Mouse (Mus musculus) CH12.LX (cell line): ENCODE data around the gene Cd200r3. TPM values are rescaled to one million over a fixed set of nuclear protein-coding genes. Genes with fewer than 3 reads are reported as not detected.

Experiments used
- DNase-seq: peaks from one replicate; pipeline ENCODE4 v3.0.0-alpha.2; 2013; ENCODE audit errors: extremely low read depth
- H3K27ac ChIP-seq: 2 replicates; pipeline ENCODE4 v1.5.1; 2012; ENCODE audit warnings: low read depth, mild to moderate bottlenecking, control low read depth, moderate library complexity; ENCODE audit not compliant: insufficient read depth
- H3K27me3 ChIP-seq: replicated peaks from 2 replicates; pipeline ENCODE3; 2012; ENCODE audit warnings: inconsistent platforms
- H3K36me3 ChIP-seq, 2 experiments: replicated peaks in 1 of 2; 2 replicates each; pipeline versions ENCODE3 to v1.6.1; 2012; ENCODE audit warnings: inconsistent platforms in 1 of 2, low read length in 1 of 2, mild to moderate bottlenecking in 1 of 2, mixed read lengths in 1 of 2, moderate library complexity in 1 of 2; ENCODE audit not compliant: control insufficient read depth in 1 of 2, insufficient read depth in 1 of 2
- H3K4me1 ChIP-seq, 2 experiments: 2 replicates each; pipeline ENCODE4 v1.6.1; 2012; ENCODE audit warnings: inconsistent platforms in 1 of 2, moderate library complexity in 1 of 2; ENCODE audit not compliant: insufficient read depth in 2 of 2, control insufficient read depth in 1 of 2
- H3K4me2 ChIP-seq: 2 replicates; pipeline ENCODE4 v1.6.1; 2012; ENCODE audit warnings: low read depth, mild to moderate bottlenecking, control low read depth; ENCODE audit not compliant: poor library complexity, insufficient read depth, severe bottlenecking
- H3K4me3 ChIP-seq, 3 experiments: fragments of 150-350 bp in 1 of 3; sonication (generic) in 1 of 3; replicated peaks in 1 of 3; 2 replicates each; pipeline versions ENCODE3 to v1.5.1; 2011 to 2012; ENCODE audit warnings: low read depth in 2 of 3, low read length in 2 of 3, mild to moderate bottlenecking in 2 of 3, moderate library complexity in 2 of 3, control low read depth in 1 of 3, improper control_type of control experiment in 1 of 3, inconsistent platforms in 1 of 3, mixed read lengths in 1 of 3; ENCODE audit not compliant: poor library complexity in 1 of 3
- H3K79me2 ChIP-seq: replicated peaks from 2 replicates; pipeline ENCODE4 v1.6.1; 2012; ENCODE audit warnings: mild to moderate bottlenecking, moderate library complexity; ENCODE audit not compliant: control insufficient read depth, poor library complexity, insufficient read depth, severe bottlenecking; ENCODE audit errors: extremely low read depth
- H3K9ac ChIP-seq: 2 replicates; pipeline ENCODE4 v1.6.1; 2012; ENCODE audit warnings: low read depth, mild to moderate bottlenecking, control low read depth, moderate library complexity; ENCODE audit not compliant: insufficient read depth
- H3K9me3 ChIP-seq: replicated peaks from 2 replicates; pipeline ENCODE3; 2012; ENCODE audit warnings: low read length, inconsistent platforms, mixed read lengths
- CHD1 ChIP-seq: IDR thresholded peaks from 2 replicates; pipeline ENCODE4 v1.6.1; 2012; ENCODE audit warnings: low read depth, low read length, improper control_type of control experiment, inconsistent platforms
- ELF1 ChIP-seq: IDR thresholded peaks from 2 replicates; pipeline ENCODE4 v1.6.1; 2014; ENCODE audit warnings: low read depth, mild to moderate bottlenecking, inconsistent platforms, low read length, improper control_type of control experiment
- ETS1 ChIP-seq: conservative IDR thresholded peaks from 2 replicates; pipeline ENCODE4 v1.6.1; 2012; ENCODE audit warnings: low read depth, mild to moderate bottlenecking, inconsistent platforms, low read length, improper control_type of control experiment, moderate library complexity
- JUND ChIP-seq: conservative IDR thresholded peaks from 2 replicates; pipeline ENCODE4 v1.6.1; 2011; ENCODE audit warnings: low read depth, low read length, improper control_type of control experiment
- KAT2A ChIP-seq: IDR thresholded peaks from 2 replicates; pipeline ENCODE4 v1.6.1; 2012; ENCODE audit warnings: low read length, improper control_type of control experiment, inconsistent platforms; ENCODE audit not compliant: insufficient replicate concordance
- MAFK ChIP-seq: IDR thresholded peaks from 2 replicates; pipeline ENCODE4 v1.6.1; 2011; ENCODE audit warnings: low read length, improper control_type of control experiment; ENCODE audit not compliant: insufficient replicate concordance
- MAX ChIP-seq: IDR thresholded peaks from 2 replicates; pipeline ENCODE4 v1.6.1; 2011; ENCODE audit warnings: low read length, improper control_type of control experiment
- NELFE ChIP-seq: IDR thresholded peaks from 2 replicates; pipeline ENCODE4 v1.6.1; 2011; ENCODE audit warnings: low read depth, low read length, improper control_type of control experiment
- PAX5 ChIP-seq: IDR thresholded peaks from 2 replicates; pipeline ENCODE4 v1.6.1; 2012; ENCODE audit warnings: low read length, inconsistent platforms, mixed read lengths
- POLR2AphosphoS2 ChIP-seq: IDR thresholded peaks from 2 replicates; pipeline ENCODE4 v1.6.1; 2011; ENCODE audit warnings: low read depth, low read length, improper control_type of control experiment
- RAD21 ChIP-seq: IDR thresholded peaks from 2 replicates; pipeline ENCODE4 v1.6.1; 2011; ENCODE audit warnings: low read depth, mild to moderate bottlenecking, low read length, improper control_type of control experiment, moderate library complexity
- RCOR1 ChIP-seq: conservative IDR thresholded peaks from 2 replicates; pipeline ENCODE4 v1.6.1; 2012; ENCODE audit warnings: low read depth, mild to moderate bottlenecking, inconsistent platforms, low read length, improper control_type of control experiment
- SIN3A ChIP-seq: IDR thresholded peaks from 2 replicates; pipeline ENCODE4 v1.6.1; 2012; ENCODE audit warnings: low read length, improper control_type of control experiment, inconsistent platforms
- TBP ChIP-seq: conservative IDR thresholded peaks from 2 replicates; pipeline ENCODE4 v1.6.1; 2011; ENCODE audit warnings: low read depth, low read length, improper control_type of control experiment
- TCF12 ChIP-seq: IDR thresholded peaks from 2 replicates; pipeline ENCODE4 v1.6.1; 2014; ENCODE audit warnings: low read depth, mild to moderate bottlenecking, inconsistent platforms, low read length, improper control_type of control experiment
- USF2 ChIP-seq: conservative IDR thresholded peaks from 2 replicates; pipeline ENCODE4 v1.6.1; 2011; ENCODE audit warnings: low read depth, low read length, improper control_type of control experiment
- ZNF384 ChIP-seq: IDR thresholded peaks from 2 replicates; pipeline ENCODE4 v1.6.1; 2012; ENCODE audit warnings: low read depth, low read length, improper control_type of control experiment, inconsistent platforms
- dilution Hi-C: fragments of 300-500 bp; cut with MboI; formaldehyde crosslinking; loops from 2 replicates; pipeline ENCODE4 v1.14.3; 2020; ENCODE audit warnings: low sequenced_read_pairs; ENCODE audit not compliant: extremely low pct_unique_long_range_greater_than_20kb, extremely low pct_ligation_motif_present
- in situ Hi-C: fragments of 300-500 bp; cut with MboI; formaldehyde crosslinking; loops from 3 replicates; pipeline ENCODE4 v1.14.3; 2019; ENCODE audit warnings: low sequenced_read_pairs, low pct_ligation_motif_present, low pct_unique_long_range_greater_than_20kb, mixed read lengths
- polyA plus RNA-seq: library from polyadenylated mRNA; unstranded; fragments of >175 nt; gene quantifications from 2 replicates; pipeline ENCODE4 v1.2.1, GENCODE M21; 2012; ENCODE audit warnings: low read depth; ENCODE audit not compliant: insufficient read length
- total RNA-seq, 2 experiments: library from RNA; depleted of rRNA; stranded (reverse); fragments of 300-350 nt in 1 of 2; fragments of >200 nt in 1 of 2; gene quantifications; 2 replicates each; pipeline ENCODE4 v1.2.3; 2012 to 2014

The Cd200r3 gene
- total and polyA plus RNA-seq, 3 experiments: 5.0 to 17.6 (median 6.9) TPM

GRCm38 (mm10) chr16:45030127-45030526 is 86.6 kb downstream of the Cd200r3 start:
- no peak overlapping the region for H3K4me3 ChIP-seq
- DNase-seq: no peak
- H3K9ac ChIP-seq: no peak overlapping the region
- no peaks in the 10 kb centered on the region for H3K9me3 ChIP-seq
- no peaks in the 10 kb centered on the region for H3K79me2 ChIP-seq
- H3K27ac ChIP-seq: no peak overlapping the region
- in situ Hi-C loops: no loop called here
- TF ChIP-seq JUND (no peak), RAD21 (no peak), CHD1 (no peak), PAX5 (no peak), RCOR1 (no peak), USF2 (no peak), ELF1 (no peak), POLR2AphosphoS2 (no peak), NELFE (no peak), MAFK (no peak), SIN3A (no peak), KAT2A (no peak), TBP (no peak), ETS1 (no peak), TCF12 (no peak), MAX (no peak)
- TF ChIP-seq, all 38 proteins: peak for 0
- dilution Hi-C loops: no loop called here
- Histone ChIP-seq H3K4me2 (no peak overlapping the region), H3K36me3 (no peaks in the 10 kb centered on the region), H3K27me3 (no peaks in the 10 kb centered on the region), H3K4me1 (peaks cover 6 to 17% of the 10 kb centered on the region in 2 experiments; a peak in 3 of 4 replicates)

- H3K4me1 ChIP-seq: peaks cover 6 to 13% of the 10 kb centered on the region in 2 experiments; a peak in 3 of 4 replicates
- H3K27me3 ChIP-seq: no peaks in the 10 kb centered on the region
- H3K36me3 ChIP-seq: no peaks in the 10 kb centered on the region
- no peak overlapping the region for H3K9ac ChIP-seq
- no peak overlapping the region for H3K4me2 ChIP-seq
- no peak overlapping the region for H3K27ac ChIP-seq
- no peak overlapping the region for H3K4me3 ChIP-seq
- dilution Hi-C loops: no loop called here
- no peak for DNase-seq
- no peaks in the 10 kb centered on the region for H3K79me2 ChIP-seq
- in situ Hi-C loops: no loop called here
- H3K9me3 ChIP-seq: no peaks in the 10 kb centered on the region
- TF ChIP-seq POLR2AphosphoS2 (no peak), ZNF384 (no peak)
Measured at GRCm38 (mm10) chr16:45030796-45031195, 87.3 kb downstream of the Cd200r3 start.

Other genes starting within 250 kb of the Cd200r3 start
- 14.0 and 17.5 TPM in 2 replicates for gene Nepro, start 219.4 kb upstream of the Cd200r3 start, total RNA-seq (2012; rRNA removed)
- 35.4 and 42.2 TPM in 2 replicates for gene Nepro, start 219.4 kb upstream of the Cd200r3 start, total RNA-seq (2014; rRNA removed)
- gene Nepro, start 219.4 kb upstream of the Cd200r3 start, polyA plus RNA-seq: 34.2 and 34.5 TPM in 2 replicates
- 19.6 and 20.9 TPM in 2 replicates for gene Gtpbp8, start 197.3 kb upstream of the Cd200r3 start, total RNA-seq (2012; rRNA removed)
- 38.8 and 44.1 TPM in 2 replicates for gene Gtpbp8, start 197.3 kb upstream of the Cd200r3 start, total RNA-seq (2014; rRNA removed)
- 24.2 and 28.1 TPM in 2 replicates for gene Gtpbp8, start 197.3 kb upstream of the Cd200r3 start, polyA plus RNA-seq
- 1.2 and 2.2 TPM in 2 replicates for gene Cd200r1, start 177.9 kb upstream of the Cd200r3 start, total RNA-seq (2012; rRNA removed)
- gene Cd200r1, start 177.9 kb upstream of the Cd200r3 start, total RNA-seq (2014; rRNA removed): 5.3 and 5.4 TPM in 2 replicates
- gene Cd200r1, start 177.9 kb upstream of the Cd200r3 start, polyA plus RNA-seq: 1.3 and 2.5 TPM in 2 replicates
- 0.59 and 1.1 TPM in 2 replicates for gene Cd200r4, start 131.9 kb upstream of the Cd200r3 start, total RNA-seq (2012; rRNA removed)
- gene Cd200r4, start 131.9 kb upstream of the Cd200r3 start, total RNA-seq (2014; rRNA removed): 0.89 and 1.2 TPM in 2 replicates
- gene Cd200r4, start 131.9 kb upstream of the Cd200r3 start, polyA plus RNA-seq: 0.57 and 0.76 TPM in 2 replicates
- 2.2 and 2.4 TPM in 2 replicates for gene Cd200r2, start 76.6 kb upstream of the Cd200r3 start, total RNA-seq (2012; rRNA removed)
- 0.69 and 0.74 TPM in 2 replicates for gene Cd200r2, start 76.6 kb upstream of the Cd200r3 start, total RNA-seq (2014; rRNA removed)
- gene Cd200r2, start 76.6 kb upstream of the Cd200r3 start, polyA plus RNA-seq: 0.31 and 0.66 TPM in 2 replicates
- gene Ccdc80, start 149.7 kb downstream of the Cd200r3 start, total RNA-seq (2012; rRNA removed): 9.5 TPM in 2 replicates
- 2.6 and 3.9 TPM in 2 replicates for gene Ccdc80, start 149.7 kb downstream of the Cd200r3 start, total RNA-seq (2014; rRNA removed)
- gene Ccdc80, start 149.7 kb downstream of the Cd200r3 start, polyA plus RNA-seq: 6.1 and 6.6 TPM in 2 replicates
- 6.1 and 7.4 TPM in 2 replicates for gene Slc35a5, start 215.0 kb downstream of the Cd200r3 start, total RNA-seq (2012; rRNA removed)
- gene Slc35a5, start 215.0 kb downstream of the Cd200r3 start, total RNA-seq (2014; rRNA removed): 5.7 and 6.1 TPM in 2 replicates
- 11.8 and 14.8 TPM in 2 replicates for gene Slc35a5, start 215.0 kb downstream of the Cd200r3 start, polyA plus RNA-seq
- 27.6 and 28.2 TPM in 2 replicates for gene Atg3, start 215.1 kb downstream of the Cd200r3 start, total RNA-seq (2012; rRNA removed)
- 43.0 and 46.3 TPM in 2 replicates for gene Atg3, start 215.1 kb downstream of the Cd200r3 start, total RNA-seq (2014; rRNA removed)
- 67.5 and 68.3 TPM in 2 replicates for gene Atg3, start 215.1 kb downstream of the Cd200r3 start, polyA plus RNA-seq